Mouse (Mus musculus) layer of hippocampus, adult 2 months (tissue): ENCODE measurements at regions not wholly inside any gene's neighbourhood (a gene's known extent, or its start where the extent isn't known, plus 50 kb on each side); places are given as distances from the start of the nearest gene placed in this dataset.

Experiments
- DNase-seq, 2 experiments: peaks; one replicate each; pipeline ENCODE4 v3.0.0; 2022; ENCODE audit warnings: low spot score in 2 of 2
- H3K27ac ChIP-seq: fragments of 200-600 bp; 2 replicates; pipeline ENCODE4 v1.8.1; 2022
- H3K4me3 ChIP-seq: fragments of 200-600 bp; 2 replicates; pipeline ENCODE4 v1.8.1; 2022; ENCODE audit warnings: mild to moderate bottlenecking
- CTCF ChIP-seq: fragments of 200-600 bp; conservative IDR thresholded peaks from 2 replicates; pipeline ENCODE4 v1.8.1; 2022; ENCODE audit warnings: antibody characterized with exemption, mild to moderate bottlenecking, moderate library complexity

DNA sequence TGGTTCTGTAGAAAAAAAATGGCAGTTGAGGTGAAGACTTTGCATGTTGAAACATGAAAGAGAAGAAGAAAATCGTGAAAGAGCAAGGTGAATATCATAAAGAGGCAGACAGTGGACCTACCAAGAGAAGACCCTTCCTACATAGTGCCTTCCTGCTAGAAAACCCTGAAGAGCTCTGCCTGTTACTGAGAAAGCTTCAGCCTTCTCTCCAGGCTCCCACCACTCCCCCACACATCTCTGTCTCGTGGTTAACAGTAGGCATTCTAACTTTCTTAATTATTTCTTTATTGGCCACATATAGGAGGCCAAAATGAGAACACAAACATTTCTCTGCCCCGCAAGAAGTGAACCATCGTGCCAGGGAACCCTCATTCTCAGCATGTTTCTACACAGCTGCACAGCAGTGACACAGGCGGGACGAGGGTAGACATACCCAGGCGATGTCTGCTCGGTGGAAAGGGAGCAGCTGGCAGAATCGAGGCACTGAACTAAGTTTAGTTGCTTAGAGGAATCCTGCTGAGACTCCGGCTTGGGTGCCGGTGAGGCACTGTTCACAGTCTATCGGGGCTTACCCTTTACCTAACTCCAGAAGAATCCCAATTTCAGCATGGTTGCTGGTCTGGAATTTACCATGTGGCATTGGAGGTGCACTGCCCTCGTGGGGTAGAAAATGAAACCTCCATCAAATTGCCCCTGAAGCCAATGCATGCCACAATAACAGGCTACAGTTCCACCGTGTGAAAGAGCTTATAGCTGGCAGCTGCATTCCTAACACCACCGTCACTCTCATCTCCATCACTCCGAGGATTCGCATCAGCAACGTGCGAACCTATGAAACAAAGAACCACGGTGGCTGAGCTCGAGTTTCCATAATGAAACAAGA lies 260.4 kb upstream of the Tsc22d2 start:
- H3K4me3 ChIP-seq = no peak overlapping the region
- TF ChIP-seq CTCF = no peak
- DNase-seq = no peak
- H3K27ac ChIP-seq = no peak overlapping the region

DNA sequence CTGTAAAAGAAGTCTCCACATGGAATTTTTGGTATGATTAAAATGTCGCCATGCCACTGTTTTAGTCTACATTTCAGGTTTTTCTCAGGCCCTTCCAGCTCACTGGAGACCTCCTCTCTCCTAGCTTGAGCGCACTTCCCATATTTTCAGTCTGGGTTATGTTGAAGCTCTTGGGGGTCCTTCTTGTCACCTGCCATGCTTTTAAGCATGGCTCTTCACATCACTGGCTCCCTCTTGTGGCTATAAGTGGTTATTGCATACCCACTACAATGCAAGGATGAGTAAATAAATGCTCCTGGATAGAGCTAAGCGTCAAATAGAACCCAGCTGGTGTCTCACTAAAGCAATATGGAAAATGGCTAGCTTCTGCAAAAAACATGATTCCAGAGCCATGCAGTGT lies 255.1 kb upstream of the Tsc22d2 start:
- Histone ChIP-seq H3K4me3 (no peak overlapping the region), H3K27ac (no peak overlapping the region)
- TF ChIP-seq CTCF = peak; percentile 98
- DNase-seq = peak; percentile 36 to 51

DNA sequence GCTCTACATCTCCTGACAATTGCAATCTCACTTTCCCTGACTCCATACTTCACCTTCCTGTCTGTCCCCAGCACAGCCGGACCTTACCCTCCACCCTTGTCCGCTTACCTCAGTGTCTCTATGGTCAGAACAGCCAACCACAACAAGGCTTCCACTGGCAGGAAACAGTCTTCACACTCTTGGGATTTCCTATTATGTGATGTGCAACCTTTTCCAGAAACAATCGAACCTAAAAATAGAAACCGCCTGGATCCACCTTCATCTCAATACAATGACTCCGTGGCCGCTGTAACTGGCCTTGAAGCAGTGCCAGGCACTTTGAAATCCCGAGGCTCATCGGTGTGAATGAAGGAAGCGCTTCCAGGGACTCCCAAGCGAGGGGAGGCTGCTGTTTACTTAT lies 252.3 kb upstream of the Tsc22d2 start:
- no peak for DNase-seq
- H3K4me3 ChIP-seq = no peak overlapping the region
- H3K27ac ChIP-seq = no peak overlapping the region
- TF ChIP-seq CTCF = no peak

DNA sequence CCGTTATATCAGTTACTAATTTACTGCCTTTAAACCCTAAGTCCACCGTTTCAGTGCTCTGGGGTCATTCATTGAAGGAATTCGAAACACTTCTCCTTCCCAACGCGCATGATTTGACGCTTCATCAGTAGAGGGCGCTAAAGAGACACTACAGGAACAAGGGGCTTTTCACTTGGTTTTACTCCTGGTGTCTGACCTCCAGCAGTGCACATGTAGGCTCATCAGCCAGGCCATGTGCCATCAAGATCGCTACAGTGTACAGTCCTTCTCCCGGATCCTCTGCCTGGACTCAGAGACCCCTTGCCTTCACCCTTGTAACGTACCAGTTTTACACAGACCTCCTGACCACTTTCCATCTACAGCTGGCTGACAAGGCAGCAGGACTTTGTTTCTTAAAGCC lies 250.7 kb upstream of the Tsc22d2 start:
- Histone ChIP-seq H3K27ac (no peak overlapping the region), H3K4me3 (no peak overlapping the region)
- DNase-seq = peak; percentile 77 to 78
- TF ChIP-seq CTCF = peak; percentile 95

DNA sequence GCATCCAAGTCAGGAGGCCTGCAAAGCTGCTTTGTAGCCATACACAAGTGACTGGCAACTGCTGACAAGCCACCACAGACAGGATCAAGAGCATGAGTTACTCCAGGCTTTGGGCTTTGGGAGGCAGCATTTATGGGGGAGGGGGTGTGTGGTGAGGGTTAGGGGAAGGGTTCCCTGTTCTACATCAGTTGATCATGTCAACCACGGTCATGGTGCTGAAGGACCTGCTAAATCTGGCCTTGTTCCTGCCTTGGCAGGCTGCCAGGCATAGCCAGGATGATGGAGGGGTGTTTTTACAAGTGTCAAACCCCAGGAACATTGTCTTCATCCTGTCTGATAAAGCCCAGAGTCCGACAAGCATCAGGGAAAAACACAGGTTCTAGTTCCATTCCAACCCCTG lies 247.9 kb upstream of the Tsc22d2 start:
- TF ChIP-seq CTCF = no peak
- Histone ChIP-seq H3K27ac (no peak overlapping the region), H3K4me3 (no peak overlapping the region)
- no peak for DNase-seq

DNA sequence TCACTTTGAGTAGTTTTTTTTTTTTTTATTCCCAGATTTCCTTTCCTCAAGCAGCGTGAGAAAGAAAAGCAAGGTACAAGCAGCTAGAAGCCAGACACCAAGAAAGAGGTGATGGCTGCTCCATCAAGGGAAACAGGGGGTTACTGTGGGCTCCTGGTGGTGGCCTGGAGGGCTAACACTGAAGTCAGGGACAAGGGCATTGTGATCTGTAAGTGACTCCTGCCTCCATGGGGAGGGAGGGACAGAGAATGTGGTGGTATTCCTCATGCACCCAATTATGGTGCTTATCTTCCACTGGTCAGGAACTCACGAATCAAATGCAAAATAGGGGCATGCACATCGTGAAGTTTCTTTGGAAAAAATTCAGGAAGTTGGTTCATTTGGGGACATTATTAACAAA lies 247.4 kb upstream of the Tsc22d2 start:
- Histone ChIP-seq H3K27ac (no peak overlapping the region), H3K4me3 (no peak overlapping the region)
- TF ChIP-seq CTCF = no peak
- no peak for DNase-seq

DNA sequence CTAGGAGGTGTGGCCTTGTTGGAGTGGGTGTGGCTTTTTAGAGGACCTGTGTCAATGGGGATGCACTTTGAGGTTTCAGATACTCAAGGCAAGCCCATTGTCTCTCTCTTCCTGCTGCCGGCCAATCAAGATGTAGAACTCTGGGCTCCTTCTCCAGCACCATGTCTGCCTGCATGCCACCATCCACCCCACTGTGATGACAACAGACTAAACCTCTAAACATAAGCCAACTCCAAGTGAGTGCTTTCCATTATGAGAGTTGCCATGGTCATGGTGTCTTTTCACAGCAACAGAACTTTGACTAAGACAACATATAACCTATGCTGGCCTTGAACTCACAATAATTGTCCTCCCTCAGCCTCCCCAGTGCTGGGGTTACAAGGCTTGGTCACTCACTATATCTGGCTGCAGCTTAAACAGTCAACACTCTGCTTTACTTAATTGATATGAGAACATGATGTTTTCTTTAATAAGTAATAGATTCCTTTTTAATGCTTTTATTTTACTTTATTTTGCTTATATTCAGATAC lies 246.7 kb upstream of the Tsc22d2 start:
- H3K27ac ChIP-seq = no peak overlapping the region
- no peak overlapping the region for H3K4me3 ChIP-seq
- no peak for DNase-seq
- TF ChIP-seq CTCF = no peak

DNA sequence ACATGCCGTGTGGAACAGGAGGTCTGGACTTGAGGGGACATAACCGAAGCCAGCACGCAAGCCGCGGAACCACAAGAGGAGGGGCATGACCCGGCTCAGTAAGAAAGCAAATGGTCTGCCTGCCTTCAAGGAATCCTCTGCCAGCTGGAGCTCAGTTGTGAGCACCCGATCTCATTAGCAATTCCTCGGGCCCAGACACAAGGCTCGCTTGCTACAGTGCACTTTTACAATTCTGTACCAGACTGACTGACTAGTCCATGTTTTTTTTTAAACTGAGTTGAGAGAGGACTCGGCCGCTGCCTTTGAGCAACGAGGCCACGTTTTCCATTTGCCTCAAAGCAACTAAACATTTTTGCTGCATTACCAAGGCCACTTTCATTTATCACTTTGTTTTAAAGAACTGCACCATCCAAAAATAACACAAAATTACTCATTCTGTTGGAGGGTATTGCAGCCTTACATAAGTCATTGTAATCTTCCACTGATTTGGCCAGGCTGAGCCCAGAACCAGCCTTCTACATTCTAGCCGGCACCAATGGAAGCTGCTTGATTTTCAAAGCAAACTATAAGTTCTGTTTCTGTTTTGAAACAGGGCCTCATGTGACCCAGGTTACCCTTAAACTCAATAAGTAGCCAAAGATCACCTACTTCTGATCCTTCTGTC lies 245.9 kb upstream of the Tsc22d2 start:
- TF ChIP-seq CTCF = no peak

DNA sequence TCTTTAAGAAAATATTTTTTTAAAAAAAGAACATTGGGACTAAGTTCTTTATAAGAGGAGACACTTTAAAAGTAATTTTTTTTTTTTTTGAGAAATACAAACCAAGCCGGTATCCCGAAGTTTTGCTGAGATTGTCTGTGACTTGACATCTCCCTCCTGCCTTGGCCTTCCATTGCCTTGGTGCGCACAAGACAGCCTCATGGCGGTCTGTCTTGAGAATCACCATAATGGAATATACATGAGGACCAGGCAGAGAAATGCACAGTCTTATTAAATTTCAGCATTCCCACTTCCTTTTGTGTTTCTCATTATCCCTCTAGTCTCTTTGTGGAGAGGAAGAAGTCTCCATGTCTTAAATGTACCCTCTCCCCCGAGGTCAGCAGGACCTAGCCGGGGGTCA lies 244.7 kb upstream of the Tsc22d2 start:
- no peak overlapping the region for H3K27ac ChIP-seq
- no peak overlapping the region for H3K4me3 ChIP-seq
- TF ChIP-seq CTCF = no peak
- DNase-seq = no peak

More for the DNA sequence above, 245.9 kb upstream of the Tsc22d2 start:
- Histone ChIP-seq H3K4me3 (no peak overlapping the region), H3K27ac (peak overlapping the region; percentile 43)
- peak; percentile 38 to 60 for DNase-seq

DNA sequence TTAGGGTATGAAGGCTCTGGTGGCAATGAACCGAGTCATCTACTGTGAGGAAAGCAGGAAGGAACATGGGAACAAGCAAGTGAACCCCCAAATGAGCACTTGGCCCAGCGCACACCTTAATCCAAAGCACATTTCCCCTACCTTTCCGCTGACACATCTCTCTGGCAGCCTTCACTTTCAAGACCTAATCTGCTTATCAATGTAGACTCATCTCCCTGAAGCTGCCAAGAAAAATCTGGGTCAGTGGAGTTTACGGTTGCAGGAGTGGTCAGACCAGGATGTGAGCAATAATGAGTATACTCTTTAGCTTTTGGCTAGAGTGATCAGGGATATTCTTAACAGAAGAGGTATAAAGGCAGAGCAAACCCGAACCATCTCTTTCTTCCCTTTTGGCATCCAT lies 242.4 kb upstream of the Tsc22d2 start:
- Histone ChIP-seq H3K4me3 (no peak overlapping the region), H3K27ac (no peak overlapping the region)
- no peak for DNase-seq
- no peak for TF ChIP-seq CTCF

DNA sequence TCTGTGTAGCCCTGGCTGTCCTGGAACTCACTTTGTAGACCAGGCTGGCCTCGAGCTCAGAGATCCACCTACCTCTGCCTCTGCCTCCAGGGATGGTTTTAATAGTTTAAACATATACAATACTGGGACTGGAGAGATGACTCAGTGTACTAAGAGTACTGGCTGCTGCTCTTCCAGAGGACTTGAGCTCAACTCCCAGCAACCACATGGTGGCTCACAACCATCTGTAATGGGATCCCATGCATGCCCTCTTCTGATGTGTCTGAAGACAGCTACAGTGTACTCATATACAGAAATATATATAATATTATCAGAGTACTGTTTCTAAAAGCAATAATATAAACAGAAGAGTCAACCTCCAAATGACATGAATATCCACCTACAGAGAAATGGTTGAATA lies 240.7 kb upstream of the Tsc22d2 start:
- peak; percentile 39; the same call in 1 of the 2 replicates for TF ChIP-seq CTCF
- H3K27ac ChIP-seq = no peak overlapping the region
- no peak overlapping the region for H3K4me3 ChIP-seq
- DNase-seq = no peak

DNA sequence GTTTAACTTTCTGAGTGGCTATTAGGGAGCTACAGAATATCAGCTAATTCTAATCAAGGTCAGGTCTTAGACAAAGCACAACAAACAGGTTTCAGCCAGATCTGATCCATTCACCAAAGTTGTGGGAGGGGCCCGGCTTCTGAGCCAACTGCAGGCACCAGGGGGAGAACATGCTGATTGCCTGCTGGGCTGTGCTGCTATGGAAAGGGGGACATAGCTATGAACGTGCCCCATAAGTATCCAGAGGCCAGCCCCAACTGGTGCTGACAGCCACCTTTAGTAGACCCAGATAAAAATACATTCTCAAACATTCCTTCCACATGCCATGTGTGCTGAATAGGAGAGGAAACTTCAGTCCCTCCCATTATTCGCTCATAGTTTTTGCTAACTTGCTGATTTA lies 232.8 kb upstream of the Tsc22d2 start:
- no peak for DNase-seq
- no peak for TF ChIP-seq CTCF
- Histone ChIP-seq H3K27ac (no peak overlapping the region), H3K4me3 (no peak overlapping the region)

DNA sequence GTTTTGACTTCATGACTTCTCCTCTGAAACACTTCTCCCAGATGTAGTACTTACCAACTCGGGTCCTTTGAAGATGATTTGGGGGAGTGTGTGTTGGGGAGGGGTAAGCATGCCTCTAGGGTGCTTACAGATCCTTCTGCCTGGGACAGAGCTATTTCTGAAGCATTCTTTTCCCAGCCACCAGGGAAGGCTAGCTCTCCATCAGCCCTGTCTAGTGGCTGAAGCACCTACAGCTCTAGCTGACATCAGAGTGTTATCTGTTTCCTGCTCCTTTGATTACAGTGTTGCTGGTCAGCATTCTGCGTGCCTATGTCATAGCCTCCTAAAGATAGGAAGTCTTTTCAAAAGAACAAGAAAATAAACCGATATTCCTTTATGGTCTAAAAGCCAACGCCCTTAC lies 232.2 kb upstream of the Tsc22d2 start:
- no peak for DNase-seq
- TF ChIP-seq CTCF = no peak
- Histone ChIP-seq H3K27ac (no peak overlapping the region), H3K4me3 (no peak overlapping the region)
